Mouse (Mus musculus) CH12.LX (cell line): ENCODE results near the gene Tmtc1. TPM values are rescaled to one million over a fixed set of nuclear protein-coding genes. Genes with fewer than 3 reads are reported as not detected.

Experiments
- DNase-seq: peaks from one replicate; pipeline ENCODE4 v3.0.0-alpha.2; 2013; ENCODE audit errors: extremely low read depth
- H3K27ac ChIP-seq: 2 replicates; pipeline ENCODE4 v1.5.1; 2012; ENCODE audit warnings: low read depth, mild to moderate bottlenecking, control low read depth, moderate library complexity; ENCODE audit not compliant: insufficient read depth
- H3K27me3 ChIP-seq: replicated peaks from 2 replicates; pipeline ENCODE3; 2012; ENCODE audit warnings: inconsistent platforms
- H3K36me3 ChIP-seq, 2 experiments: replicated peaks in 1 of 2; 2 replicates each; pipeline versions ENCODE3 to v1.6.1; 2012; ENCODE audit warnings: inconsistent platforms in 1 of 2, low read length in 1 of 2, mild to moderate bottlenecking in 1 of 2, mixed read lengths in 1 of 2, moderate library complexity in 1 of 2; ENCODE audit not compliant: control insufficient read depth in 1 of 2, insufficient read depth in 1 of 2
- H3K4me1 ChIP-seq, 2 experiments: 2 replicates each; pipeline ENCODE4 v1.6.1; 2012; ENCODE audit warnings: inconsistent platforms in 1 of 2, moderate library complexity in 1 of 2; ENCODE audit not compliant: insufficient read depth in 2 of 2, control insufficient read depth in 1 of 2
- H3K4me2 ChIP-seq: 2 replicates; pipeline ENCODE4 v1.6.1; 2012; ENCODE audit warnings: low read depth, mild to moderate bottlenecking, control low read depth; ENCODE audit not compliant: poor library complexity, insufficient read depth, severe bottlenecking
- H3K4me3 ChIP-seq, 3 experiments: fragments of 150-350 bp in 1 of 3; sonication (generic) in 1 of 3; replicated peaks in 1 of 3; 2 replicates each; pipeline versions ENCODE3 to v1.5.1; 2011 to 2012; ENCODE audit warnings: low read depth in 2 of 3, low read length in 2 of 3, mild to moderate bottlenecking in 2 of 3, moderate library complexity in 2 of 3, control low read depth in 1 of 3, improper control_type of control experiment in 1 of 3, inconsistent platforms in 1 of 3, mixed read lengths in 1 of 3; ENCODE audit not compliant: poor library complexity in 1 of 3
- H3K79me2 ChIP-seq: replicated peaks from 2 replicates; pipeline ENCODE4 v1.6.1; 2012; ENCODE audit warnings: mild to moderate bottlenecking, moderate library complexity; ENCODE audit not compliant: control insufficient read depth, poor library complexity, insufficient read depth, severe bottlenecking; ENCODE audit errors: extremely low read depth
- H3K9ac ChIP-seq: 2 replicates; pipeline ENCODE4 v1.6.1; 2012; ENCODE audit warnings: low read depth, mild to moderate bottlenecking, control low read depth, moderate library complexity; ENCODE audit not compliant: insufficient read depth
- H3K9me3 ChIP-seq: replicated peaks from 2 replicates; pipeline ENCODE3; 2012; ENCODE audit warnings: low read length, inconsistent platforms, mixed read lengths
- BHLHE40 ChIP-seq: IDR thresholded peaks from 2 replicates; pipeline ENCODE4 v1.6.1; 2011; ENCODE audit warnings: mild to moderate bottlenecking, low read depth, low read length, improper control_type of control experiment
- CHD2 ChIP-seq: IDR thresholded peaks from 2 replicates; pipeline ENCODE4 v1.6.1; 2011; ENCODE audit warnings: low read length, improper control_type of control experiment
- E2F4 ChIP-seq: IDR thresholded peaks from 2 replicates; pipeline ENCODE4 v1.6.1; 2011; ENCODE audit warnings: low read depth, low read length, improper control_type of control experiment; ENCODE audit not compliant: insufficient replicate concordance
- ELF1 ChIP-seq: IDR thresholded peaks from 2 replicates; pipeline ENCODE4 v1.6.1; 2014; ENCODE audit warnings: low read depth, mild to moderate bottlenecking, inconsistent platforms, low read length, improper control_type of control experiment
- EP300 ChIP-seq: IDR thresholded peaks from 2 replicates; pipeline ENCODE4 v1.6.1; 2011; ENCODE audit warnings: low read length, improper control_type of control experiment
- ETS1 ChIP-seq: conservative IDR thresholded peaks from 2 replicates; pipeline ENCODE4 v1.6.1; 2012; ENCODE audit warnings: low read depth, mild to moderate bottlenecking, inconsistent platforms, low read length, improper control_type of control experiment, moderate library complexity
- GABPA ChIP-seq: IDR thresholded peaks from 2 replicates; pipeline ENCODE4 v1.6.1; 2012; ENCODE audit warnings: low read depth, low read length, improper control_type of control experiment, inconsistent platforms; ENCODE audit not compliant: insufficient replicate concordance
- HCFC1 ChIP-seq: IDR thresholded peaks from 2 replicates; pipeline ENCODE4 v1.6.1; 2012; ENCODE audit warnings: low read depth, mild to moderate bottlenecking, inconsistent platforms, low read length, improper control_type of control experiment
- JUND ChIP-seq: conservative IDR thresholded peaks from 2 replicates; pipeline ENCODE4 v1.6.1; 2011; ENCODE audit warnings: low read depth, low read length, improper control_type of control experiment
- KAT2A ChIP-seq: IDR thresholded peaks from 2 replicates; pipeline ENCODE4 v1.6.1; 2012; ENCODE audit warnings: low read length, improper control_type of control experiment, inconsistent platforms; ENCODE audit not compliant: insufficient replicate concordance
- MAFK ChIP-seq: IDR thresholded peaks from 2 replicates; pipeline ENCODE4 v1.6.1; 2011; ENCODE audit warnings: low read length, improper control_type of control experiment; ENCODE audit not compliant: insufficient replicate concordance
- MAZ ChIP-seq: IDR thresholded peaks from 2 replicates; pipeline ENCODE4 v1.6.1; 2012; ENCODE audit warnings: low read depth, mild to moderate bottlenecking, inconsistent platforms, low read length, improper control_type of control experiment, moderate library complexity
- MEF2A ChIP-seq: IDR thresholded peaks from 2 replicates; pipeline ENCODE4 v1.6.1; 2014; ENCODE audit warnings: low read depth, mild to moderate bottlenecking, inconsistent platforms, low read length, improper control_type of control experiment, borderline replicate concordance
- MXI1 ChIP-seq: IDR thresholded peaks from 2 replicates; pipeline ENCODE4 v1.6.1; 2011; ENCODE audit warnings: mild to moderate bottlenecking, low read depth, low read length, improper control_type of control experiment
- MYC ChIP-seq: IDR thresholded peaks from 2 replicates; pipeline ENCODE4 v1.6.1; 2011; ENCODE audit warnings: low read depth, mild to moderate bottlenecking, improper control_type of control experiment, low read length
- NRF1 ChIP-seq: IDR thresholded peaks from 2 replicates; pipeline ENCODE4 v1.6.1; 2014; ENCODE audit warnings: low read depth, mild to moderate bottlenecking, inconsistent platforms, low read length, improper control_type of control experiment, moderate library complexity
- PAX5 ChIP-seq: IDR thresholded peaks from 2 replicates; pipeline ENCODE4 v1.6.1; 2012; ENCODE audit warnings: low read length, inconsistent platforms, mixed read lengths
- POLR2A ChIP-seq: IDR thresholded peaks from 2 replicates; pipeline ENCODE4 v1.6.1; 2011; ENCODE audit warnings: low read depth, mild to moderate bottlenecking, improper control_type of control experiment, low read length
- POLR2AphosphoS2 ChIP-seq: IDR thresholded peaks from 2 replicates; pipeline ENCODE4 v1.6.1; 2011; ENCODE audit warnings: low read depth, low read length, improper control_type of control experiment
- RAD21 ChIP-seq: IDR thresholded peaks from 2 replicates; pipeline ENCODE4 v1.6.1; 2011; ENCODE audit warnings: low read depth, mild to moderate bottlenecking, low read length, improper control_type of control experiment, moderate library complexity
- USF1 ChIP-seq: IDR thresholded peaks from 2 replicates; pipeline ENCODE4 v1.6.1; 2014; ENCODE audit warnings: low read depth, mild to moderate bottlenecking, inconsistent platforms, low read length, improper control_type of control experiment
- ZMIZ1 ChIP-seq: IDR thresholded peaks from 2 replicates; pipeline ENCODE4 v1.6.1; 2012; ENCODE audit warnings: low read depth, mild to moderate bottlenecking, inconsistent platforms, low read length, improper control_type of control experiment
- dilution Hi-C: fragments of 300-500 bp; cut with MboI; formaldehyde crosslinking; loops from 2 replicates; pipeline ENCODE4 v1.14.3; 2020; ENCODE audit warnings: low sequenced_read_pairs; ENCODE audit not compliant: extremely low pct_unique_long_range_greater_than_20kb, extremely low pct_ligation_motif_present
- in situ Hi-C: fragments of 300-500 bp; cut with MboI; formaldehyde crosslinking; loops from 3 replicates; pipeline ENCODE4 v1.14.3; 2019; ENCODE audit warnings: low sequenced_read_pairs, low pct_ligation_motif_present, low pct_unique_long_range_greater_than_20kb, mixed read lengths
- polyA plus RNA-seq: library from polyadenylated mRNA; unstranded; fragments of >175 nt; gene quantifications from 2 replicates; pipeline ENCODE4 v1.2.1, GENCODE M21; 2012; ENCODE audit warnings: low read depth; ENCODE audit not compliant: insufficient read length
- total RNA-seq, 2 experiments: library from RNA; depleted of rRNA; stranded (reverse); fragments of 300-350 nt in 1 of 2; fragments of >200 nt in 1 of 2; gene quantifications; 2 replicates each; pipeline ENCODE4 v1.2.3; 2012 to 2014

Gene Tmtc1
- total and polyA plus RNA-seq, 3 experiments, result 0.03 to 0.13 (median 0.04) TPM

- Histone ChIP-seq H3K9ac (no peak overlapping the region), H3K4me3 (no peak overlapping the region), H3K36me3 (no peaks in the 10 kb centered on the region), H3K27me3 (no peaks in the 10 kb centered on the region), H3K4me1 (peaks cover 0 to 15% of the 10 kb centered on the region in 2 experiments; a peak in 2 of 4 replicates), H3K79me2 (no peaks in the 10 kb centered on the region), H3K9me3 (no peaks in the 10 kb centered on the region), H3K27ac (no peak overlapping the region), H3K4me2 (no peak overlapping the region)
- dilution Hi-C loops (no loop called here), in situ Hi-C loops (no loop called here)
- no peak for DNase-seq
- TF ChIP-seq E2F4 (no peak), MAFK (no peak), RAD21 (no peak), PAX5 (no peak), BHLHE40 (no peak), MEF2A (no peak), USF1 (no peak), MYC (no peak), KAT2A (no peak), NRF1 (no peak), ELF1 (no peak), CHD2 (no peak), POLR2AphosphoS2 (no peak)
Measured at GRCm38 (mm10) chr6:148338326-148338957, 105.7 kb downstream of the Tmtc1 start.

DNA sequence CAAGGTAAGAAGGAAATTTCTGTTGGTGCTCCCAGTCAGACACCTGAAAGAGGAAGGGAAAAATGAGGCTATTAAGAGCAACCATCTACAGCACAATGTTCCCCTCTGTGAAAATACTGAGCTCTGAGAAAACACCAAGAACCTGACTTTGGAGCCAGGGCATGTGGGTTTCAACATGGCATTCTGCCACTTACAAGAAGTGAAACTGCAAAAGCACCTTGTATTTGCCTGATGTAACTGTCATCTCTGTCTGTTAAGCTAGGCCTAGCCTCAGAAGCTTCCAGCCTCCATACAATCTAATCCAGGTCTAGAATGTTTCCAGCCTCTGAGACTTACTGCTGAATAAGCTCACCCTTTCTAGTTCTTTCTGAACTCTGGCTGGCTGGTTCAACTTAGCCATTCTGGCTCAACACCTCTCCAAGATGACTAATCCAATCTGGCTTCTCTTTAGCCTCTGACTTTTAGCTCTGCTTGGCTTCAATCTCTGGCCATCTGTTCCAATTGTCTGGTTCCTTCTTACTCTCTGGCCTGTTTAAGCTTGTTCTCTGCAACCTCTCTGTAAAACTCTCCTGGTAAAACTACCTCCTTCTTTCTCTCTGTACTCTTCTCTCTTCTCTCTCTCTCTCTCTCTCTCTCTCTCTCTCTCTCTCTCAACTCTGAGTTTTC is 107.8 kb downstream of the Tmtc1 start:
- Histone ChIP-seq H3K4me1 (peaks cover 0 to 11% of the 10 kb centered on the region in 2 experiments; a peak in 2 of 4 replicates), H3K4me3 (no peak overlapping the region), H3K27me3 (no peaks in the 10 kb centered on the region), H3K36me3 (no peaks in the 10 kb centered on the region), H3K4me2 (no peak overlapping the region; the same call in 1 of the 2 replicates), H3K9me3 (no peaks in the 10 kb centered on the region), H3K79me2 (no peaks in the 10 kb centered on the region), H3K9ac (no peak overlapping the region), H3K27ac (no peak overlapping the region)
- TF ChIP-seq ETS1, result no peak
- TF ChIP-seq JUND, result no peak
- TF ChIP-seq MAZ, result no peak
- no peak for TF ChIP-seq HCFC1
- TF ChIP-seq EP300, result no peak
- TF ChIP-seq NRF1, result no peak
- TF ChIP-seq CHD2, result no peak
- TF ChIP-seq RAD21, result no peak
- no peak for TF ChIP-seq ZMIZ1
- TF ChIP-seq E2F4, result no peak
- TF ChIP-seq GABPA, result no peak
- TF ChIP-seq POLR2A, result no peak
- no peak for TF ChIP-seq MXI1
- TF ChIP-seq ELF1, result no peak
- in situ Hi-C loops (no loop called here), dilution Hi-C loops (no loop called here)
- no peak for DNase-seq
